Comparison of ENCODE assay signal across 12 mouse cellular contexts in genomic region chr13:111928636-111929544, GRCm38 (mm10).
A peak's percentile ranks its signal among the peaks of the same experiment; 100 is the strongest.
DNase-seq lines count a peak whose midpoint lies in the region; ATAC-seq and TF ChIP-seq lines count a peak whose summit lies in the region.
"Had no signal": no experiment of that assay in that cellular context is flagged by ENCODE, and none has a peak within 500 bp of the region (broad histone marks: within the 10 kb centered on the region; RNA-seq: fewer than 3 reads in every experiment).

No protein-coding gene starts in this region.

- H3K36me3 ChIP-seq in liver, embryonic 12.5 days: no peaks in the 10 kb centered on the region
- H3K36me3 ChIP-seq in small intestine, adult 2 months (ENCODE audit: control insufficient read depth, insufficient read depth, low read length): no peaks in the 10 kb centered on the region
- H3K36me3 ChIP-seq in forebrain, embryonic 16.5 days (ENCODE audit: control insufficient read depth, insufficient read depth): no peaks in the 10 kb centered on the region
- H3K36me3 ChIP-seq: midbrain, embryonic 15.5 days had no signal

- ATAC-seq in liver, embryonic 12.5 days: peak; percentile 92
- no peak for ATAC-seq in forebrain, embryonic 16.5 days
- ATAC-seq: midbrain, embryonic 15.5 days had no signal

- no peak for TF ChIP-seq CTCF in left cerebral cortex, adult 2 months (IDR thresholded peaks at IDR 0.05)
- no peak for TF ChIP-seq CTCF in small intestine, adult 2 months (IDR thresholded peaks at IDR 0.05; ENCODE audit: extremely low read depth, insufficient read length, insufficient replicate concordance, low read depth, low read length)

- H3K9ac ChIP-seq in liver, embryonic 12.5 days: peak overlapping the region; percentile 18
- no peak overlapping the region for H3K9ac ChIP-seq in forebrain, embryonic 16.5 days (replicated peaks; ENCODE audit: low read depth, low read length)
- H3K9ac ChIP-seq: midbrain, embryonic 15.5 days had no signal

- no peak overlapping the region for H3K27ac ChIP-seq in left cerebral cortex, adult 2 months
- H3K27ac ChIP-seq in liver, embryonic 12.5 days: peak overlapping the region; percentile 88
- H3K27ac ChIP-seq in small intestine, adult 2 months (ENCODE audit: insufficient read depth, low read depth, low read length): peak overlapping the region; percentile 13
- H3K27ac ChIP-seq in forebrain, embryonic 16.5 days (ENCODE audit: low read length): no peak overlapping the region
- H3K27ac ChIP-seq: midbrain, embryonic 15.5 days had no signal

- intact Hi-C loops in left cerebral cortex, postnatal 4 days (cut with DNase I): no loop called here
- intact Hi-C loops in left cerebral cortex, adult 2 months (cut with DNase I): no loop called here

- no peaks in the 10 kb centered on the region for H3K9me3 ChIP-seq in liver, embryonic 12.5 days (replicated peaks)
- H3K9me3 ChIP-seq in forebrain, embryonic 16.5 days (ENCODE audit: control insufficient read depth, low read length): no peaks in the 10 kb centered on the region
- H3K9me3 ChIP-seq: midbrain, embryonic 15.5 days had no signal

- peak overlapping the region; percentile 48 for H3K4me2 ChIP-seq in liver, embryonic 12.5 days
- H3K4me2 ChIP-seq in forebrain, embryonic 16.5 days (ENCODE audit: low read length): no peak overlapping the region
- H3K4me2 ChIP-seq: midbrain, embryonic 15.5 days had no signal

- TF ChIP-seq POLR2A in small intestine, adult 2 months (IDR thresholded peaks at IDR 0.05; ENCODE audit: low read depth, low read length): no peak

- H3K27me3 ChIP-seq in liver, embryonic 12.5 days (replicated peaks): no peaks in the 10 kb centered on the region
- H3K27me3 ChIP-seq in small intestine, adult 2 months (ENCODE audit: control insufficient read depth, insufficient read depth, low read length): no peaks in the 10 kb centered on the region
- H3K27me3 ChIP-seq in forebrain, embryonic 16.5 days (replicated peaks; ENCODE audit: control insufficient read depth, insufficient read depth, low read length): no peaks in the 10 kb centered on the region
- H3K27me3 ChIP-seq: midbrain, embryonic 15.5 days had no signal

- WGBS in liver, embryonic 12.5 days (ENCODE audit: insufficient replicate concordance): 55% methylated on average over 9 of the region's 9 CpGs
- 62% methylated on average over 9 of the region's 9 CpGs for WGBS in small intestine, adult 2 months
- 79% methylated on average over 9 of the region's 9 CpGs for WGBS in forebrain, embryonic 16.5 days

- DNase-seq in left cerebral cortex, postnatal 4 days: peak; percentile 63
- no peak for DNase-seq in left cerebral cortex, adult 2 months (ENCODE audit: extremely low spot score in 1 of 2, low spot score in 2 of 2)
- DNase-seq in c-Kit-positive CD71-positive TER-119-positive erythroid progenitor cells, embryonic 14.5 days (ENCODE audit: low spot score): peak; percentile 73
- no peak for DNase-seq in kidney, postnatal 10 days
- DNase-seq in heart, adult 8-10 months (ENCODE audit: low spot score): no peak
- DNase-seq: gastrocnemius, postnatal 14 days; kidney, postnatal 4 days; lung, adult 18-20 months had no signal

- H3K4me3 ChIP-seq in left cerebral cortex, adult 2 months: no peak overlapping the region
- no peak overlapping the region for H3K4me3 ChIP-seq in liver, embryonic 12.5 days
- H3K4me3 ChIP-seq in small intestine, adult 2 months (ENCODE audit: low read depth, low read length): no peak overlapping the region
- no peak overlapping the region for H3K4me3 ChIP-seq in forebrain, embryonic 16.5 days (replicated peaks; ENCODE audit: low read length)
- H3K4me3 ChIP-seq: midbrain, embryonic 15.5 days had no signal

- H3K4me1 ChIP-seq in liver, embryonic 12.5 days: peaks cover 71% of the 10 kb centered on the region
- H3K4me1 ChIP-seq in small intestine, adult 2 months (ENCODE audit: control insufficient read depth, insufficient read depth, insufficient read length, low read length): peaks cover 7% of the 10 kb centered on the region; the same call in 1 of the 2 replicates
- H3K4me1 ChIP-seq in forebrain, embryonic 16.5 days (replicated peaks; ENCODE audit: control insufficient read depth, insufficient read depth, low read length): peaks cover 5% of the 10 kb centered on the region
- H3K4me1 ChIP-seq: midbrain, embryonic 15.5 days had no signal

Comparison
In these comparisons a context has a peak if more than half of its experiments do, and no peak if none do; other contexts are left out.
1. DNase-seq: peak in left cerebral cortex, postnatal 4 days (single experiment) and c-Kit-positive CD71-positive TER-119-positive erythroid progenitor cells, embryonic 14.5 days (single experiment); none in left cerebral cortex, adult 2 months (0 of 2), kidney, postnatal 10 days (single experiment) and heart, adult 8-10 months (single experiment).
2. H3K27ac ChIP-seq: peak in liver, embryonic 12.5 days (single experiment) and small intestine, adult 2 months (single experiment); none in left cerebral cortex, adult 2 months (single experiment) and forebrain, embryonic 16.5 days (single experiment).